ENCODE assay signal across 11 mouse cellular contexts in the genomic region with DNA sequence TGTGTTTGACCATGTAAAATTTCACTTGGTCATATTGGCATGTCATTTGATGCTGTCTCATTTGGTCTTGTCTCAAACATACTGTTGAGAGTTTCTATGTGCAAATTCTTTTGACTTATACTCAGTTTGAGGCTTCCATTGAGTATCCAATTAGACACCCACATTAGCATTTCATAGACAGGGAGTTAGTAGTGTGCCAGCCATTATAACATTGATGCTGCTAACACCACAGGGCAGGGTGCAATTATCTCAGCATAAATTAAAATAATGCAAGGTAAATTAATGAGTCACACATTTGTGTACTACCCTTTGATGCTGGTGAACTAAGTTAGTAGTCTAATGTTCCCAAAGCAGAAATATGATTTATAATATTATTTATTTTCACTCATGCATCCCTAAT.
"Had no signal": no experiment of that assay in that cellular context is flagged by ENCODE, and none has a peak within 500 bp of the region (broad histone marks: within the 10 kb centered on the region; RNA-seq: fewer than 3 reads in every experiment).

No protein-coding gene starts in this region.

- H3K9me3 ChIP-seq: kidney, embryonic 15.5 days; limb, embryonic 13.5 days had no signal

- H3K4me2 ChIP-seq: kidney, embryonic 15.5 days; limb, embryonic 13.5 days had no signal

- H3K9ac ChIP-seq: kidney, embryonic 15.5 days; limb, embryonic 13.5 days; liver, embryonic 14.5 days had no signal

- H3K4me3 ChIP-seq: kidney, embryonic 15.5 days; limb, embryonic 13.5 days had no signal

- DNase-seq: kidney, adult 18-20 months; kidney, postnatal 14 days; left cerebral cortex, postnatal 4 days; lung, adult 18-20 months; lung, postnatal 36 days; right cerebral cortex, adult 18-20 months; right cerebral cortex, postnatal 25 days; thymus, postnatal 14 days had no signal

- H3K27me3 ChIP-seq: kidney, embryonic 15.5 days; limb, embryonic 13.5 days had no signal

- H3K36me3 ChIP-seq: kidney, embryonic 15.5 days; limb, embryonic 13.5 days had no signal

- H3K4me1 ChIP-seq: kidney, embryonic 15.5 days; limb, embryonic 13.5 days had no signal

- H3K27ac ChIP-seq: kidney, embryonic 15.5 days; limb, embryonic 13.5 days; liver, embryonic 14.5 days had no signal
